Mouse (Mus musculus) C2C12 (cell line): ENCODE results near the gene Frmd4b. TPM values are rescaled to one million over a fixed set of nuclear protein-coding genes. Genes with fewer than 3 reads are reported as not detected.

Experiments used
- H3K27me3 ChIP-seq: one replicate; pipeline ENCODE4 v1.6.1; 2011; ENCODE audit not compliant: control insufficient read depth, insufficient read depth, insufficient read length
- H3K36me3 ChIP-seq: one replicate; pipeline ENCODE4 v1.6.1; 2011; ENCODE audit not compliant: control insufficient read depth, insufficient read depth
- H3K4me3 ChIP-seq: one replicate; pipeline ENCODE4 v1.5.1; 2011; ENCODE audit warnings: mild to moderate bottlenecking, control low read depth; ENCODE audit not compliant: poor library complexity, insufficient read depth, severe bottlenecking
- H3K79me2 ChIP-seq: one replicate; pipeline ENCODE4 v1.6.1; 2011; ENCODE audit not compliant: control insufficient read depth, insufficient read depth
- H3K79me3 ChIP-seq: one replicate; pipeline ENCODE4 v1.6.1; 2011; ENCODE audit warnings: low read depth, control low read depth
- H3ac ChIP-seq: one replicate; pipeline ENCODE3; 2011; ENCODE audit warnings: low read depth; ENCODE audit not compliant: control insufficient read depth, insufficient read length
- CEBPB ChIP-seq: IDR thresholded peaks from one replicate; pipeline ENCODE4 v1.6.1; 2011; ENCODE audit warnings: low read depth, mild to moderate bottlenecking, control low read depth, moderate library complexity
- CTCF ChIP-seq: IDR thresholded peaks from one replicate; pipeline ENCODE4 v1.5.1; 2011; ENCODE audit not compliant: control insufficient read depth, insufficient read depth, insufficient read length
- FOSL1 ChIP-seq: IDR thresholded peaks from one replicate; pipeline ENCODE4 v1.8.0; 2011; ENCODE audit warnings: mild to moderate bottlenecking, low read length; ENCODE audit not compliant: poor library complexity, insufficient read depth, severe bottlenecking
- MAX ChIP-seq: IDR thresholded peaks from one replicate; pipeline ENCODE4 v1.6.1; 2011; ENCODE audit warnings: mild to moderate bottlenecking, control low read depth
- MYOD1 ChIP-seq: IDR thresholded peaks from one replicate; pipeline ENCODE4 v1.6.1; 2011; ENCODE audit warnings: low read depth; ENCODE audit not compliant: control insufficient read depth, insufficient read length
- MYOG ChIP-seq: IDR thresholded peaks from one replicate; pipeline ENCODE4 v1.6.1; 2011; ENCODE audit not compliant: control insufficient read depth, insufficient read length; ENCODE audit errors: extremely low read depth
- USF1 ChIP-seq: IDR thresholded peaks from one replicate; pipeline ENCODE4 v1.6.1; 2011; ENCODE audit warnings: low read depth, mild to moderate bottlenecking, control low read depth, moderate library complexity
- polyA plus RNA-seq: library from polyadenylated mRNA; unstranded; fragments of >200 nt; fragmentation: generic; extraction: Trizol; gene quantifications from one replicate; pipeline ENCODE4 v1.2.1, GENCODE M21; 2012; ENCODE audit warnings: missing spikeins

Frmd4b gene
- polyA plus RNA-seq, 1 experiment: not detected

GRCm38 (mm10) chr6:97340211-97340791, 277.0 kb downstream of the Frmd4b start:
- H3K27me3 ChIP-seq: no peaks in the 10 kb centered on the region
- H3ac ChIP-seq: no peak overlapping the region
- H3K79me3 ChIP-seq: no peaks in the 10 kb centered on the region
- TF ChIP-seq USF1: no peak
- no peak for TF ChIP-seq CTCF
- TF ChIP-seq MYOG: no peak
- no peak for TF ChIP-seq MYOD1
- no peak for TF ChIP-seq FOSL1
- TF ChIP-seq MAX: no peak
- TF ChIP-seq CEBPB: no peak
- no peak overlapping the region for H3K4me3 ChIP-seq
- no peaks in the 10 kb centered on the region for H3K79me2 ChIP-seq
- no peaks in the 10 kb centered on the region for H3K36me3 ChIP-seq

GRCm38 (mm10) chr6:97339271-97339681, 278.1 kb downstream of the Frmd4b start:
- Histone ChIP-seq H3K4me3 (no peak overlapping the region), H3K79me2 (no peaks in the 10 kb centered on the region), H3K27me3 (no peaks in the 10 kb centered on the region), H3K79me3 (no peaks in the 10 kb centered on the region), H3ac (no peak overlapping the region), H3K36me3 (no peaks in the 10 kb centered on the region)
- TF ChIP-seq CTCF (no peak), CEBPB (no peak)

DNA sequence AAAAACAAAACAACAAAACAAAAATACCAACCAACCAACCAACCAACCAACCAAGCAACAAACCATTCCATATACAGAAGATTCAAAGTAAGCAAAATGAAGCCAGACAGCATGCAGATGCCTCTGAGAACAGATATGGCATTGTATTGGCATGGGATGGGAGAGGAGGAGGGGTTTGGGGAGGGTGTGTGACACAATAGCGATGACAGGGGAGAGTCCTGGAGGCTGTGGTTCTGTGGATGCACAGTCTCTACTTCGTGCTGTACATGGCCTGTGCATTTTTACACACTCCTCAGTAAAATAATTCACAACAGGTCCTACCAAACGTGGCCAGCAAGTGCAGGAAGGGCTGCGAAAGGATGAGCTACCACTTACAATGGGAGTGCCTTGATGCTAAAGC, 278.5 kb downstream of the Frmd4b start:
- Histone ChIP-seq H3K79me2 (no peaks in the 10 kb centered on the region), H3ac (no peak overlapping the region), H3K36me3 (no peaks in the 10 kb centered on the region), H3K4me3 (no peak overlapping the region), H3K27me3 (no peaks in the 10 kb centered on the region), H3K79me3 (no peaks in the 10 kb centered on the region)
- no peak for TF ChIP-seq MYOG
- no peak for TF ChIP-seq CTCF
- TF ChIP-seq USF1: no peak
- TF ChIP-seq MYOD1: no peak
- TF ChIP-seq CEBPB: no peak
- TF ChIP-seq MAX: no peak
- no peak for TF ChIP-seq FOSL1

- TF ChIP-seq CEBPB (no peak), USF1 (no peak), MYOD1 (no peak), MYOG (no peak), CTCF (no peak), MAX (no peak), FOSL1 (no peak)
- Histone ChIP-seq H3K79me3 (no peaks in the 10 kb centered on the region), H3K4me3 (no peak overlapping the region), H3K27me3 (no peaks in the 10 kb centered on the region), H3K79me2 (no peaks in the 10 kb centered on the region), H3K36me3 (no peaks in the 10 kb centered on the region), H3ac (no peak overlapping the region)
These were observed 284.0 kb downstream of the Frmd4b start for GRCm38 (mm10) chr6:97333323-97333722.

DNA sequence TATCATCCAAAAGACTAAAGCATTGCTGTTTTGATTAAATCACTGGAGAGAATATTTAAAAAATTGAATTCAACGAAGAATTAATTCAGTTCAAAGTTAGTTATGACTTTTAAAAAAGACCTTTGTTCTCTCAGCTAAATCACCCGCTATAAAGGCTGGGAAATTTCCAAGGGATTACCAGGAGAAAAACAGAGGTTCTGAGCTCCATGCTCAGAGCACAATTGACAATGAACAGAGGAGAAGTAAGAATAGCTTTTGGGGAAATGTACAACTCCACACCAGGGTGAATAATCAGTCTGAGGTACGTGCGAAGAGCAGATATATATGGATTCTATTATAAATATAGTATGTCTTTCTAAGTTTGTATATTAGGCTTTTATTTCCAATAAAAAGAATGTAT, 293.4 kb downstream of the Frmd4b start:
- peaks cover 4% of the 10 kb centered on the region for H3K27me3 ChIP-seq
- H3K36me3 ChIP-seq: no peaks in the 10 kb centered on the region
- no peak overlapping the region for H3ac ChIP-seq
- H3K4me3 ChIP-seq: no peak overlapping the region
- H3K79me3 ChIP-seq: no peaks in the 10 kb centered on the region
- no peak for TF ChIP-seq FOSL1
- no peak for TF ChIP-seq USF1
- TF ChIP-seq MYOD1: no peak
- TF ChIP-seq MAX: no peak
- TF ChIP-seq MYOG: no peak
- TF ChIP-seq CEBPB: no peak
- no peak for TF ChIP-seq CTCF
- H3K79me2 ChIP-seq: no peaks in the 10 kb centered on the region

GRCm38 (mm10) chr6:97322126-97322525, 295.2 kb downstream of the Frmd4b start:
- Histone ChIP-seq H3K79me3 (no peaks in the 10 kb centered on the region), H3ac (no peak overlapping the region), H3K4me3 (no peak overlapping the region), H3K79me2 (no peaks in the 10 kb centered on the region), H3K36me3 (no peaks in the 10 kb centered on the region), H3K27me3 (peaks cover 7% of the 10 kb centered on the region)
- TF ChIP-seq MYOG: no peak
- no peak for TF ChIP-seq FOSL1
- no peak for TF ChIP-seq CEBPB
- no peak for TF ChIP-seq USF1
- no peak for TF ChIP-seq MYOD1
